Mouse (Mus musculus) embryonic fibroblast, embryonic 13.5 days (primary cell): ENCODE measurements around the gene Cd63.

Experiments
- CTCF ChIP-seq: IDR thresholded peaks from 2 replicates; pipeline ENCODE4 v1.5.1; 2011; ENCODE audit warnings: mild to moderate bottlenecking, control low read depth, low read length, moderate library complexity, borderline replicate concordance; ENCODE audit not compliant: insufficient read depth
- POLR2A ChIP-seq: IDR thresholded peaks from 2 replicates; pipeline ENCODE4 v1.6.1; 2011; ENCODE audit warnings: low read depth, mild to moderate bottlenecking, control low read depth, low read length, moderate library complexity

GRCm38 (mm10) chr10:128908778-128909448 is 8.1 kb downstream of the Cd63 start:
- no peak for TF ChIP-seq CTCF
- no peak for TF ChIP-seq POLR2A
